Mouse (Mus musculus) liver, embryonic 11.5 days (tissue): ENCODE measurements around the gene Ntsr1. TPM values are rescaled to one million over a fixed set of nuclear protein-coding genes. Genes with fewer than 3 reads are reported as not detected.

Experiments
- ATAC-seq: fragments of 200-750 bp; cut with Nextera tagmentation; replicated peaks from 2 replicates; pipeline ENCODE4 v1.8.0; 2017; ENCODE audit warnings: moderate number of reproducible peaks, mild to moderate bottlenecking, moderate TSS enrichment, moderate library complexity; ENCODE audit not compliant: low FRiP score
- DNase-seq: peaks from one replicate; pipeline ENCODE4 v3.0.0-alpha.2; 2017; ENCODE audit warnings: low spot score
- H3K27ac ChIP-seq: fragments of 300-500 bp; sonication (generic); 2 replicates; pipeline ENCODE4 v1.5.1; 2014; ENCODE audit warnings: mild to moderate bottlenecking, low read depth, low read length, control low read depth
- H3K27me3 ChIP-seq: fragments of 300-500 bp; sonication (generic); replicated peaks from 2 replicates; pipeline ENCODE4 v1.6.1; 2014; ENCODE audit warnings: low read length, mixed read lengths; ENCODE audit not compliant: control insufficient read depth, insufficient read depth
- H3K36me3 ChIP-seq: fragments of 300-500 bp; sonication (generic); 2 replicates; pipeline ENCODE4 v1.6.1; 2014; ENCODE audit warnings: mild to moderate bottlenecking, low read length, moderate library complexity, mixed read lengths; ENCODE audit not compliant: control insufficient read depth, insufficient read depth
- H3K4me1 ChIP-seq: fragments of 300-500 bp; sonication (generic); replicated peaks from 2 replicates; pipeline ENCODE4 v1.6.1; 2014; ENCODE audit warnings: low read length, mixed read lengths; ENCODE audit not compliant: control insufficient read depth, insufficient read depth
- H3K4me2 ChIP-seq: fragments of 300-500 bp; sonication (generic); 2 replicates; pipeline ENCODE4 v1.6.1; 2014; ENCODE audit warnings: mild to moderate bottlenecking, control low read depth, moderate library complexity
- H3K4me3 ChIP-seq: fragments of 300-500 bp; sonication (generic); 2 replicates; pipeline ENCODE4 v1.5.1; 2014; ENCODE audit warnings: low read depth, low read length, control low read depth
- H3K9ac ChIP-seq: fragments of 300-500 bp; sonication (generic); 2 replicates; pipeline ENCODE4 v1.6.1; 2014; ENCODE audit warnings: low read depth, low read length, control low read depth
- H3K9me3 ChIP-seq: fragments of 300-500 bp; sonication (generic); 2 replicates; pipeline ENCODE4 v1.6.1; 2016; ENCODE audit warnings: low read length, inconsistent platforms, mixed read lengths; ENCODE audit not compliant: control insufficient read depth
- WGBS: fragments of 180-500 bp; shearing (Covaris S2); extraction: QIAGEN DNeasy Blood & Tissue Kit; methylation state at CpG from one replicate; pipeline ENCODE4 v1.1.7; 2014; 5-methylcytosine and 5-hydroxymethylcytosine counted together
- polyA plus RNA-seq: library from polyadenylated mRNA; unstranded; fragments of >200 nt; fragmentation: Nextera tagmentation; extraction: Ambion mirVana; gene quantifications from 2 replicates; pipeline ENCODE4 v1.2.1, GENCODE M21; 2014

Gene Ntsr1
- polyA plus RNA-seq, 1 experiment from 2014 or later, result 0.49 TPM

- Histone ChIP-seq H3K9me3 (no peaks in the 10 kb centered on the region), H3K4me2 (no peak overlapping the region), H3K36me3 (no peaks in the 10 kb centered on the region), H3K4me1 (no peaks in the 10 kb centered on the region), H3K9ac (no peak overlapping the region), H3K27ac (no peak overlapping the region), H3K27me3 (no peaks in the 10 kb centered on the region), H3K4me3 (no peak overlapping the region)
- DNase-seq, result no peak
- WGBS, result 46% methylated on average over 3 of the region's 3 CpGs
- ATAC-seq, result no peak
Measured at GRCm38 (mm10) chr2:180556470-180556869, 56.7 kb downstream of the Ntsr1 start.

- H3K4me3 ChIP-seq, result no peak overlapping the region
- WGBS, result 41% methylated on average over 5 of the region's 5 CpGs
- no peaks in the 10 kb centered on the region for H3K36me3 ChIP-seq
- no peaks in the 10 kb centered on the region for H3K9me3 ChIP-seq
- no peaks in the 10 kb centered on the region for H3K4me1 ChIP-seq
- DNase-seq (no peak), ATAC-seq (no peak)
- H3K4me2 ChIP-seq, result no peak overlapping the region
- H3K27ac ChIP-seq, result no peak overlapping the region
- H3K9ac ChIP-seq, result no peak overlapping the region
- no peaks in the 10 kb centered on the region for H3K27me3 ChIP-seq
Measured at GRCm38 (mm10) chr2:180560245-180560644, 60.5 kb downstream of the Ntsr1 start.

- Histone ChIP-seq H3K27ac (no peak overlapping the region), H3K9ac (no peak overlapping the region), H3K9me3 (no peaks in the 10 kb centered on the region), H3K27me3 (no peaks in the 10 kb centered on the region), H3K4me3 (no peak overlapping the region), H3K4me2 (no peak overlapping the region), H3K36me3 (no peaks in the 10 kb centered on the region), H3K4me1 (no peaks in the 10 kb centered on the region)
- 41% methylated on average over 5 of the region's 5 CpGs for WGBS
- ATAC-seq (no peak), DNase-seq (no peak)
Measured at GRCm38 (mm10) chr2:180562146-180562545, 62.4 kb downstream of the Ntsr1 start.

GRCm38 (mm10) chr2:180563296-180563695 is 63.5 kb downstream of the Ntsr1 start:
- H3K9ac ChIP-seq, result no peak overlapping the region
- no peaks in the 10 kb centered on the region for H3K9me3 ChIP-seq
- no peak overlapping the region for H3K27ac ChIP-seq
- 63% methylated on average over 6 of the region's 6 CpGs for WGBS
- no peak overlapping the region for H3K4me2 ChIP-seq
- DNase-seq (no peak), ATAC-seq (no peak)
- no peaks in the 10 kb centered on the region for H3K27me3 ChIP-seq
- no peaks in the 10 kb centered on the region for H3K4me1 ChIP-seq
- H3K36me3 ChIP-seq, result no peaks in the 10 kb centered on the region
- no peak overlapping the region for H3K4me3 ChIP-seq

- no peaks in the 10 kb centered on the region for H3K27me3 ChIP-seq
- no peaks in the 10 kb centered on the region for H3K9me3 ChIP-seq
- DNase-seq (no peak), ATAC-seq (no peak)
- H3K27ac ChIP-seq, result no peak overlapping the region
- no peaks in the 10 kb centered on the region for H3K4me1 ChIP-seq
- no peak overlapping the region for H3K4me3 ChIP-seq
- H3K36me3 ChIP-seq, result no peaks in the 10 kb centered on the region
- no peak overlapping the region for H3K9ac ChIP-seq
- WGBS, result 39% methylated on average over 5 of the region's 5 CpGs
- no peak overlapping the region for H3K4me2 ChIP-seq
Measured at GRCm38 (mm10) chr2:180563841-180564240, 64.1 kb downstream of the Ntsr1 start.

- no peaks in the 10 kb centered on the region for H3K9me3 ChIP-seq
- H3K27ac ChIP-seq, result no peak overlapping the region
- no peak overlapping the region for H3K4me3 ChIP-seq
- 0 out of 2 replicates have a peak, but pooled peaks cover 3% of the 10 kb centered on the region for H3K4me1 ChIP-seq
- H3K27me3 ChIP-seq, result 0 out of 2 replicates have a peak, but pooled peaks cover 3% of the 10 kb centered on the region
- no peaks in the 10 kb centered on the region for H3K36me3 ChIP-seq
- no peak for ATAC-seq
- no peak overlapping the region for H3K4me2 ChIP-seq
- peak; percentile 55 for DNase-seq
- H3K9ac ChIP-seq, result no peak overlapping the region
- WGBS, result 36% methylated on average over 13 of the region's 13 CpGs
Measured at GRCm38 (mm10) chr2:180566240-180566913, 66.6 kb downstream of the Ntsr1 start.

- DNase-seq (no peak), ATAC-seq (no peak)
- H3K27ac ChIP-seq, result no peak overlapping the region
- H3K36me3 ChIP-seq, result no peaks in the 10 kb centered on the region
- H3K27me3 ChIP-seq, result 0 out of 2 replicates have a peak, but pooled peaks cover 3% of the 10 kb centered on the region
- no peaks in the 10 kb centered on the region for H3K9me3 ChIP-seq
- no peak overlapping the region for H3K4me3 ChIP-seq
- no peak overlapping the region for H3K4me2 ChIP-seq
- H3K9ac ChIP-seq, result no peak overlapping the region
- WGBS, result 37% methylated on average over 3 of the region's 3 CpGs
- 0 out of 2 replicates have a peak, but pooled peaks cover 3% of the 10 kb centered on the region for H3K4me1 ChIP-seq
Measured at GRCm38 (mm10) chr2:180569028-180569643, 69.4 kb downstream of the Ntsr1 start.

GRCm38 (mm10) chr2:180576482-180576881 is 76.7 kb downstream of the Ntsr1 start:
- Histone ChIP-seq H3K9ac (no peak overlapping the region), H3K27ac (no peak overlapping the region), H3K36me3 (no peaks in the 10 kb centered on the region), H3K9me3 (no peaks in the 10 kb centered on the region), H3K4me2 (no peak overlapping the region), H3K27me3 (no peaks in the 10 kb centered on the region), H3K4me3 (no peak overlapping the region), H3K4me1 (no peaks in the 10 kb centered on the region)
- DNase-seq (no peak), ATAC-seq (no peak)
- 53% methylated on average over 4 of the region's 4 CpGs for WGBS

- WGBS, result 8% methylated on average over 3 of the region's 3 CpGs
- no peak overlapping the region for H3K9ac ChIP-seq
Measured at GRCm38 (mm10) chr2:180578686-180579085, 78.9 kb downstream of the Ntsr1 start.

More at GRCm38 (mm10) chr2:180578686-180579085, 78.9 kb downstream of the Ntsr1 start:
- DNase-seq (peak; percentile 63), ATAC-seq (no peak)
- Histone ChIP-seq H3K9me3 (no peaks in the 10 kb centered on the region), H3K27ac (no peak overlapping the region), H3K4me1 (peaks cover 8% of the 10 kb centered on the region), H3K4me3 (no peak overlapping the region), H3K36me3 (no peaks in the 10 kb centered on the region), H3K27me3 (no peaks in the 10 kb centered on the region), H3K4me2 (no peak overlapping the region)
